Mouse (Mus musculus) cerebellum, adult 9-10 months (tissue): ENCODE measurements around the gene Ei24.

Source experiments
- DNase-seq: peaks from one replicate; pipeline ENCODE4 v3.0.0; 2022

Gene Ei24

GRCm38 (mm10) chr9:36783921-36784320 lies 13.3 kb downstream of the Ei24 start:
- DNase-seq = no peak

- DNase-seq = peak; percentile 31
Measured at GRCm38 (mm10) chr9:36769048-36769413, 28.2 kb downstream of the Ei24 start.

GRCm38 (mm10) chr9:36768156-36769047 lies 28.8 kb downstream of the Ei24 start:
- peak; percentile 67 for DNase-seq

- DNase-seq = peak; percentile 99
Measured at GRCm38 (mm10) chr9:36767203-36768143, 29.7 kb downstream of the Ei24 start, which contains the start of gene Stt3a. Gene Stt3a, minus strand, starts transcription at chr9:36767679.

- no peak for DNase-seq
Measured at GRCm38 (mm10) chr9:36764378-36764777, 32.8 kb downstream of the Ei24 start.
